Mouse (Mus musculus): Measurements from ENCODE around the gene Esam.

DNA sequence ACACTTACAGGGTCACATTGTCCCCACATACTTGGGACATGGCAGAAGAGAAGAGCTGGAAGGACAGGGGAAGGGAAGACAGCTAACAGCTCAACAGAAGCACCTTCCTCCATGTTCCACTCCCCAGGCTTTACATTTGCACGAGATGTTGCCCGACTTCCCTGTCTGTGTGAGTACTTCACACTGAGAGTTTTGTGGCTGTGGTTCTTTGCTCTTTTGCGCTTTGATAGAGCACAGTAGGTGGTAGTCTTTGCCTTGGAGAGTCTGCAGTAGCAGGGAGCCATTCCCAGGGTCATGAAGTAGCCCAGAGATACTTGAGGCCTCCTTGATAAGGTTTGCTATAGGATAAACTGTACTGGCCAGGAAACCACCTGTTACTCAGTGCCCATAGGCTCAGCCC is 27.7 kb upstream of the Esam start:
- TF ChIP-seq POLR2A (IDR thresholded peaks at IDR 0.05; ENCODE audit: borderline replicate concordance, extremely low read depth, insufficient read depth, insufficient read length, poor library complexity, severe bottlenecking) (no peak), CTCF (IDR thresholded peaks at IDR 0.05; ENCODE audit: borderline replicate concordance, extremely low read depth, insufficient read depth, insufficient read length) (no peak)

Data from brain, embryonic 14.5 days (tissue).